Mouse (Mus musculus) frontal cortex, postnatal 10 days (tissue): ENCODE measurements at regions not wholly inside any gene's neighbourhood (a gene's known extent, or its start where the extent isn't known, plus 50 kb on each side); places are given as distances from the start of the nearest gene placed in this dataset.

Experiments
- DNase-seq, 2 experiments: peaks; one replicate each; pipeline ENCODE4 v3.0.0; 2022; ENCODE audit warnings: low spot score in 2 of 2, mixed read lengths in 1 of 2

DNA sequence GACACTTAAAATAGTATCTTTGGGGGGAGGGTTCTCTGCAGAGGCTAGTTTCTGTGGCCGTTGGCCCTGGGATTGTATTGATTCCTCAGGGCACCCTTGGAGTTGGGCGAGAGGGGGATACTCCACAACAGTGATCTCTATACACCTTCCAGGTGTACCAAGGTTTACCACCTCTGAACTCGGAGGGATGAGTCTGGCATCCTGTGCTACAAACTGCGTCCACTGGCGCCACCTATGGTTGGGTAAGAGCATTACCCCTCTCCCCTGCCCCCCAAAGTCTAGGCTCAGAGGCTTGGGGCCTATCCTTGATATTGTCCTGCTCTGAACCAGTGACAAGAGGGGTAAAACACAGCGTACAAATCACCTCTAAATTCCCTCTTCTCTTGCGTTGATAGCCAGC is 62.2 kb downstream of the Gm17728 start:
- no peak for DNase-seq

DNA sequence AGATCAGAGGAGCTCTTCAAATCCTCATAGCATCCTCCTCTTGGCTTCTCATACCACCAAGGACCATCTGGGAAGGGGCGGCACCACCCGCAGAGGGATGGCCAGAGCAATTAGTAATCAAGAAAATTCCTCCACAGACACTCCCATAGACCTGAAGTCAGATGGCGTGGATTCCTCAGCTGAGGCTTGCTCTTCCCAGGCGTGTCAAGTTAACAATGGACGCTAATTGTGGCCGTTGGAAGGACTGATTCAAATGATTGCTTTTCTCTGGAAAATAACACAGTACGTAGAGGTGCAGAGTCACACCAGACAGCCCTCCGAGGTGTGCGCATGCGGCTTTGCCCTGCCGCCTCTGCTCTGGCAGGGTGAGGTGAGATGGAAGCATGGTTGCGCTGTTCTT is 62.7 kb downstream of the Gm17728 start:
- no peak for DNase-seq

DNA sequence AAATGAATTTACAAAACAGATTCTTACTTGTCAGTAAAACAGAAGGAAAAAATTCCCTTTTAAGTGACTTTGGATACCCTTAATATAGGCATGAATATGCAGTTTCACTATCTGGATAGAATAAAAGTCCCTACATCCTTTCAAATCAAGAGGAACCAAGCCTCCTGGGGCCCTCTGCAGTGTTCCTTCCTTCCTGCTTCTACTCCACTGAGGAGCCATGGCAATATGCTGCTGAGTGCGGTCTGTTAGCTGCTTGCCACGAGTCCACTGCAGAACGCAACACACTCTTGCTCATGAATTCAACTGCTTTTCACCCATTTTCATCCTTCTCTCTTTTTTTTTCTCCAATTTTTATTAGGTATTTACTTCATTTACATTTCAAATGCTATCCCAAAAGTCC is 107.5 kb downstream of the Gm17728 start:
- no peak for DNase-seq

DNA sequence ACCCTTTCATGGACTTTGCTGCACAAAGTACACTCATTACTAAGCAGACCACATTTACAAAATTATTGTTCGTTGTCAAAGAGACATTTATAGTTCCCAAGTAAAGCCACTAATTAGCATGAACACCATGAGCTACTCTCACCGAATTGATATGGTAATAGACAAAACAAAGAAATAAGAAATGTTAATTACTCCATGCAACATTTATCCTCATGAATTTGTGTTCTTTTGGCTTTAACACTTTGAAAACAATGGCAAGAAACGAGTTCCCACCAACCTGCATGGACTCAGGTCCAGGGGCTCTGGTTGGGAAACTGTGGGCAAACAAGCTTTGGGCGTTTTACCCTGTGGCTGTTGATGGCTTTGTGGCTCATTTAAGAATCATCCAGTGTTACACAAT is 114.2 kb downstream of the Gm17728 start:
- no peak for DNase-seq

DNA sequence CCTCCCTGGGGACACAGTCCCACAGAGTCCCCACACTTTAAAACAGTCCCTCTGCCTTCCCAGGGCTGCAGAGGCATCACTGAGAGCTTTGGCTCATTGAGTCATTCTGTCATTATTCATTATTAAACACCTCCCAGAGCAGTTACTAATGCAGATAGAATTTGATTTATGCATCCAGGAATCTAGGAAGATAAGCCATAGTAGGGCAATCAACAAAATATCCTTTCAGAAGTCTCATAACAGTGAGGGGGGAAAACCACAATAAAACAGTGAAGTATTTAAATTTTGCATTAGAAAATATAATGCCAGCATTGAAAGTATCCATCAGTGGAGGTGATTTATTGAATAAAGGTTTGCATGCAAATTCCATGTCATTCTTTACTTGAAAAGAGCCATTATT is 116.5 kb downstream of the Gm17728 start:
- no peak for DNase-seq

DNA sequence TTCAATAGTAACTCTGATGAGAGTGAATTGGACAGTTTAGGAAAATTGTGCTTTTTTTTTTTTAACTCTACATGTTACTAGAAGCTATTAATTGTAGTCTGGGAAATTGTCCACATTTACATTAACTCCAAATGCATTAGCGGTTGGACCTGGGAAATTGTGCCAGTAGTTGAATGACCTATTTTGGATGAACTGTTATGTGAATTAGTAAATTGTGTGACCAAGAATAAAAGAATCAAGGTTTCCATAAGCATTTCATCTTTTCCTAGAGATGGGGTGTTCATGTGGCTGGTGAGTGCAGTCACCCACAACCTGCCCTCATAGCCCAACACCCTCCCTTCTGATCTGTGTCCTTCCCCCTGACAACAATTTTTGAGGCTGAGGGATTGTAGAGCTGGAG is 118.3 kb downstream of the Gm17728 start:
- no peak for DNase-seq

DNA sequence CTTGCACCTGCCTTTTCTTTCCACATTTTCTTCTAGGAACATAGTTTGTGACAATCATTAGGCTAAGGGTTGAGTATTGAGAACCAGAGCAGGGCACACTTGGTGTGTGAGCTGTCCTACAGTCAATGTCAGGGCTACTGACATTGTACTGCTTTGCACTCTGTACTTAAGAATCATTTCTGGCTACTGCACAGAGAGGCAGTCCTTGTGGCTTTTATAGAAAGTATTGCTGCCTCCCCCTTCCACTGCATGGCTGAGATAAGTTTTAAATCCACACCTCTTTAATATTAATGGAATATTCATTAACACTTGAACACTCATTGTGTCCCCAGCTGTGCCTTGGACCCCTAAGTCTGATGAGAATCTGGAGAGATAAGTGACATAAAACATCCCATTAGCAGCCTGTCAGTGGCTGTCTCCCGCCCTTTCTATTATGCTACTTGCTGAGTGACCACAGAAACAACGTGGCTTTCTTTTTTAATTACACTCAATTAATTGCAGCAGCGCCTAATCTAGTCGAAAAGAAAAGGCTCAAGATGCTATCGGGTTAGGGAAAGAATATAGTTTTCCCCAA is 121.5 kb downstream of the Gm17728 start:
- DNase-seq, result no peak

DNA sequence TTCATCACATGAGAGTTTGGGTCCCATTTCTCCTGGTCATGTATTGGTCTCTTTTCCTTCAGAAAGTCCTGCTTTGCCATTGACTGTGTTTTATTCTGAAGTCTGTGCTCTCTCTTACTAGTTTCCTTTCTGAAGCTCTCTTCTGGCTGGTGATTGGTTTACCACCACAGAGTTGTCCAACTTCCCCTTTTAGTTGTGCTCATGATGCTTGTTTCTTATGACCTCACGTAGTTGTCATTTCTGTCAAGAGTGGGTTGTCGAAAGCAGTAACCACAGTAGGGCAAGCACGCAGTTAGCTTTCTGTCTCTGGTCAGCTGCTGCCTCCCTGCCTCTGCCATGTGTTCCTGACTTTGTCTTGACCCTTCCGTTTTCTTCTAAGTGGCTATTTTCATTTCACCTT is 112.0 kb downstream of the Pabpc6 start:
- no peak for DNase-seq

DNA sequence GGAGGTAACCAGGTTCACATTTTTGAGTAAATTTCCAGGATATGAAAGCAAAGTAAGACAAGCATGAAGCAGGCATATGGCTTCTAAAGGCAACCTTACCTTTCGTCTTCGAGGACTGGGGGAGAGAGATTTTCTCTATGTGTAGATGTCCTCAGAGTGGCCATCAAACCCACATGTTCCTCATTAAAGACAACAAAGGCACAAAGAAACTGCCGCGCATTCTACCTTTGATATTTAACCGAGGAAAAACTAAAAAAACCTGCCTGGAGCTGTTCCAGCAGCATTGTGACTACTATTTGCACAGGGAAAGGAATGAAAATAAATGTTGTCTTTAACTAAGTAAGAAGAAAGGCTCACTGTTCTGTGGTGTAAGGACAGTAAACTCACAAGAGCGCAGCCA is 102.7 kb downstream of the Pabpc6 start:
- DNase-seq, result no peak

DNA sequence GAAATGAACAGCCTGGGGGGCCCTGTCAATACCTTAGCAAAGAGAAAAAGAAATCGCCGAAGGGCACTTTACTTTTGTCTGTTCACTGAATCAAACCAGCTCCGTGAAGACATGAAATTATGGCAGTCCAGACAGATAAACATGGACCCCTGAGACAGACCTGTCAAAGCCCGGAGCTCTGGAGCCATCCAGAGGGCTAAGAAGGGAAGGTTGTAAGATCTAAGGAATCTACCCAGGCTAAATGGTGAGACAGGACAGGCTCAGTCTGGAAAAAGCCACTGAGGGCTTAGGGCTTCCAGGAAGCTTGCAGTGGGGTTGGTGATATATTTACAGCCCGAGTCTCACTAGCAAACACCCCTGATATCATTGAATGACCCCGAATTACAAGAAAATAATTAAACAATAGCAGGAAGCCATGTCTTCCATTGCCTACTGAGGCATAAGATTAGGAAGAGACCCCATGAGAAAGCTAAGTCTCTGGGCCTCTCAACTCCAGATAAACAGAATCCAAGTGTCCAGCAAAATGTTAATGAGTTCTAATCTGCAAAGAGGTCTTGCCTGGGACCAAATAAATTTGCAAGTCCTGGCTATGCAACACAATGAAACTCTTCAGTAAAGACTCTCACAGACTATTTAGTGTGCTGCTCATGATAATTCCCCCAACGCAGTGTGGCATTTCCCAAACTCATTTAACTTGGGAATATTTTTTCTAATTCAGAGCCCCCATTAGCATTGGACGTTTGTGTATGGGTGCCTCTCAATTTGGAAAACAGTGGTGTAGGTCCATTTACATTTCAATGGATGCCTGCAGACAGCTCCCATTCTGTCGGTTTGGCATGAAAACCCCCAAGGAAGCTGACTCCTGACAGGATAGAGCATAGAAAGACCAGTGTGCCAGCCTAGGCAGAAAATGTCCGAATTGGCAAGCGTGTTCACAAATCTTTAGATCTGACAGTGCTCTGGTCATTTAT is 89.8 kb downstream of the Pabpc6 start:
- peak; percentile 46 to 53 for DNase-seq

DNA sequence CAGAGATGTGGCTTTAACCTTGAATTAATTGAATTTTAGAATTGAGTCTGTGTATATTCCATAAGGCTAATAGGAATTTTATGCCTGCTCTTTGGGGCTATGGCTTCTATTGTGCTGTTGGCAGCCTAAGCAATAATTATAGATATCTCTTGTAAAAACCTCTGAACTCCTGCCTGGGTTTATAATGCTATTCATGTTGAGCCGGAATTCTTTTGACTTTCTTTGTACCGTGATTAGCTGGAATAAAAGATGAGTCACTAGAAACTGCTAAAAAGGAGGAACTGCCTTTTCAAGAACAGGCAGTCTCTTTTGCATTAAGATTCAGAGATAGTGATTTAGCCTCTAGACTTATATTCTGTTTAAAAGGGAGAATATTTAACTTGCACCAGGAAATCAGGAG is 71.4 kb downstream of the Pabpc6 start:
- no peak for DNase-seq

DNA sequence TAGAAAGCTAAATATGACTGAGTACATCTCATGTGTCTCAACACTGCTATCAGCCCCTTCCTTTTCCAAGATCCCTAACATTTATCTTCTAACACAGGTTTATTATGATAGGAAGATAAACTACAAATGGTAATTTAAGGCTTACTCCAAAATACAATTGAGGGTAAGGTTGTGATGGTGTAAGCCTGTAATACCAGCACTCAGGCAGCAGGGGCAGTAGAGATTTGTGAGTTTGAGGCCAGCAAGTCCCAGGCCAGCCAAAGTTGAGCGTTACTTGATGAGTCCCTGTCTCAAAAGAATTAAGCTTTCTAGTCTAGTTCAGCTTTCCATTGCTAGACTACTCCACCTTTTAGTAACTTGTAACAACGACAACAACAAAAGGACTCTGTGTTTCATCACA is 69.1 kb downstream of the Pabpc6 start:
- no peak for DNase-seq
